Mouse (Mus musculus) spleen, postnatal 10 days (tissue): ENCODE measurements around the gene Naif1.

Experiments
- DNase-seq, 2 experiments: peaks; one replicate each; pipeline ENCODE4 v3.0.0; 2021 to 2022; ENCODE audit warnings: low spot score in 2 of 2

The Naif1 gene

GRCm38 (mm10) chr2:32449761-32450754, at the start of gene Naif1:
Naif1 (plus strand) TSS chr2:32450457.
- peak in 1 of 2 experiments; percentile 38 for DNase-seq

GRCm38 (mm10) chr2:32404663-32405062, 45.6 kb upstream of the Naif1 start:
- peak; percentile 94 to 97 for DNase-seq

GRCm38 (mm10) chr2:32407144-32407824, 43.0 kb upstream of the Naif1 start:
- DNase-seq, result no peak

DNA sequence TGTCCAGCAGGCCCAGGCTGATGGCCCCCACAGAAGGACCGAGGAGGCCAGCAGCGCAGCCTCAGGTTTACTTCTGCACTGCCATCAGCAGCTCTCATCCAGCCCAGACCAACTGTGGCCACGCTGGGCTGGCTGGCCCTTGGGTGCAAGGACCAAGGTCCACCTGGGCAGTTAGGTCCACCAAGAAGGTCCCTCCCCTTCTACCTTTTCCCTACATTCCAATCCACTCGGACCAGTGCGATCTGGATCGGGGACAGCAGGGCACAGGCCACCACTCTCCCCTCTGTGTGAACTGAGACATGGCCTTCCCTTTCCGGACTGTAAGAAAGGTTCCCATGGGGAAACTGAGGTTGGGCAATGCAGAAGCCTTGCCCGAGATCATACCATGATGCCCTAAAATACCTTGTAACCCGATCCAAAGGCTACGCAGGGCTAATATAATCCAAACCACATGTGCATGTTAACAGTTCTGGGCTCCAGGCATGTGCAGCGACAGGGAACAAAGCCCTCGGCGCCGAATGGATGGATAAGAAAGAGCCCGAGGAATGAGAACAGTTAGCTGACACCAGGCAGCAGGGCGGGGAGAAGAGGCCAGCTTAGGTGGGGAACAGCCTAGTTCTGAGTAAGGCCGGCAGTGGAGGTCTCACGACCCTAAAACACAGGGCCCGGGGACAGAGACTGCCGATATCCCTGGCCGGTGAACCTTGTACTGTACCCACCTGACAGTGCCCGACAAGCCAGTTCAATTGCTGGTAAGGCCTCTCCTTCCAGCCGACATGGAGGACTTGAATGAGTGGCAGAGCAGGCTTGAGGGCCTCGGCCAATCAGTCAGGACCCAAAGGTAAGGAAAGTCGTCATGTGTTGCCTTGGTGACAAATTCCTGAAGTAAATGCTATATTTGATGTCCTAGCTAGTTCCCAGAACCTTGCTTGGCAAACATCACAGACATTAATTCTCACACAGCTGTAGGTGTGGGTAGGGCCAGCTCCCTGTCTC, 41.5 kb upstream of the Naif1 start:
- no peak for DNase-seq

GRCm38 (mm10) chr2:32411407-32411806, 38.9 kb upstream of the Naif1 start:
- DNase-seq, result no peak

DNA sequence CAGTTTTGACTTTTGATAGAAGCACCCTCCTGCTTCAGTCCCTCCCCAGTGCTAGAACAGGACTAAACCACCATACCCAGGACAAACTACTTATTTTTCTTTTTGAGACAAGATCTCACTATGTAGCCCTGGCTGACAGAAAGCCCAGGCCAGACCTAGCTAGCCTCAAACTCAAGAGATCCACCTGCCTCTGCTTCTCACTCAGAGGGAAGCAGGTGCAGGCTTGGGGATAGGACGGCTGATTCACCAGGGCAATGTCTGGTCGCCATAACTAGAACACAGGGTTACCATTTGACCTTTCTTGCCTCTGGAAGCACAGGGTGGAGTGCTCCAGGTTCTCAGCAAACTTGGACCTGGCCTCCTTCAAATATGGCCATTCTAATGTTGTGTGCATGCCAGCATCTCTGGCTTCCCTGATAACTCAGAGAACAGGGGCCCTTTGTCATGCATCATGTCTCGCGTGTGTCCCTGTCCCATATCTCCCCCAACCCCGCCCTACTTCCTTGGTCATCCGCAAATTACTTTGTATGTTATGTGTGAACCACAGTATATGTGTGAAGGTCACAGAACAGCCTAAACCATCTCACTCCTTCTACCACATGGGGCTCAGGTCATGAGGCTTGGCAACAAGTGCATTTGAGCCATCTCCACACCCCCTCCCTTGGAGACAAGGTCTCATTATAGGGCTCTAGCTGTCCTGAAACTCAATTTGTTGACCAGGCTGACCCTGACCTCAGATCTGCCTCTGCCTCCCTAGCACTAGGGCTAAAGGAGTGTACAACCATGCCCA, 37.3 kb upstream of the Naif1 start:
- DNase-seq, result no peak

GRCm38 (mm10) chr2:32413936-32414335, 36.3 kb upstream of the Naif1 start:
- no peak for DNase-seq

DNA sequence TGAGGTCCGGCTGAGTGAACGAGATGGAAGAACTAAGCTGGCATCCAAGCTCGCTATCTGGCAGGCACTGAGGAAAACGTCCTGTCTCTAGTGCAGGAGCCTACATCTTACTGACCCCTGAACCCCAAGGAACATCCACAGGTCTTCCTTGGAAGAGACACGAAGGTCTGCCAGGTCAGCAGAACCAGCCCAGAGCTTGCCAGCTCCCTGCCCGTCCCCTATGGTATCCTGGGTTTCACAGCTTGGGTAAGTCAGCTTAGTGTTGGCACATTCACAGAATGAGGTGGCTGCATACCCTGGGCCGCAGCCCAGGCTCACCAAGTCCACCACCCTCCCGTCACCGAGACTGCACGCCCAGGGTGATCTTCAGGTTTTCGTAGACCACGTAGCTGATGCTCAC, 34.5 kb upstream of the Naif1 start:
- no peak for DNase-seq

GRCm38 (mm10) chr2:32416556-32416955, 33.7 kb upstream of the Naif1 start:
- DNase-seq, result no peak

- DNase-seq, result no peak
Observed at GRCm38 (mm10) chr2:32417486-32417885, 32.8 kb upstream of the Naif1 start.

GRCm38 (mm10) chr2:32418430-32419151, 31.7 kb upstream of the Naif1 start:
- DNase-seq, result no peak

GRCm38 (mm10) chr2:32419359-32419758, 30.9 kb upstream of the Naif1 start:
- no peak for DNase-seq

- DNase-seq, result no peak
Observed at GRCm38 (mm10) chr2:32420066-32420608, 30.1 kb upstream of the Naif1 start.

DNA sequence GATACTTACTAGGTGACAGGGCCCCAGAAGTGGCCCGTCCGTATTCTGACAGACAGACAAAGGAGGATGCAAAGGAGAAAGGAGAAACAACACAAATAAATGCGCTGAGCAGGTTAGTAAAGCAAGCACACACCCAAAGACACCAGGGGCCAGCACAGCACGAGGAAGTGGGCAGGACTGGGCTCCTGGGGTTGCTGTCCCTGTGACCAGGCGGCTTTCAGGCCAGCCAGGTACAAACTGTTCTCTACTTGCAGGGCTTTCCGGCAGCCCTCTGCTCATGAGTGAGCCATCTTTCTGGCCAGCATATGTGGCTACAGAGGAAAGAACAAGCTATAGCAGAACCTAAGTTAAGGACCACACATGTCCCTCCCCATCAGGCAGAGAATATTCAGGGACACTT, 29.6 kb upstream of the Naif1 start:
- no peak for DNase-seq

DNA sequence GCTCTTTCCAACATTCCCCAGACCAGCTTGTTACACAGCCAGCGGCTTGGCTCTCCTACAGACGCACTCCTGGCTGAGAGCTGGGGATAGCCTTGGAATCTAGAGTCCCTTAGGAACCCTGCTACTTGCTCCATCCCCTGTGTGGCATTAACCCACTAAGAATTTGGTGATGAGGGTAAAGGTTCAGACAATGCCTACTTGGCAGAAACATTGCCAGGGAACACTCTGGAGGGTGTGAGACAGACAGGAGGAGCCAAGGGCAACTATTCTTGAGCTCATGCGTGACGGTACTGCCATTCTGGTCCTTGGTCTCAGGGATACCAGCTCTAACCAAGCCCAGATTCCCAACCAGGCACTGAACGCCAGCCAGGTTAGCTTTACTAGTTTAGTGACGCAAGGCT, 28.4 kb upstream of the Naif1 start:
- DNase-seq, result no peak

- peak in 1 of 2 experiments; percentile 40 for DNase-seq
Observed at GRCm38 (mm10) chr2:32423481-32424331, 26.6 kb upstream of the Naif1 start.

GRCm38 (mm10) chr2:32424796-32425195, 25.5 kb upstream of the Naif1 start:
- no peak for DNase-seq

DNA sequence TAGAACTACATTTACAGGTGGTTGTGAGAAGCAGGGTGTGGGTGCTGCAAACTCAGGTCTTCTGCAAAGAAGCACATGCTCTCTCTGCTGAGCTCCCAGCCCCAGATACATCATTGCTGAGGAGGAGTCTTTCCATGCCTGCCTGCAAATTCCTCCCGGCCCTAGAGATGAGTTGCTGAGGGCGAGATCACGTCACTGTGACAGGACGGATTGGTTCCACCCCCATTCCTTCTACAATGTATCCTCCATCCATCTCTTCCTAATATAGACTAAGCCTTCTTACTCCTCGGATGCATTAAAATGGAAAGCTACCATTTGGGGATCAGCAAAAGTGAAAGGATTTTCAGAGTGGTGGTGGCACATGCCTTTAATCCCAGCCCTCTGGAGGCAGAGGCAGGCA, 24.7 kb upstream of the Naif1 start:
- DNase-seq, result no peak

- DNase-seq, result no peak
Observed at GRCm38 (mm10) chr2:32426141-32426540, 24.1 kb upstream of the Naif1 start.
